Mouse (Mus musculus) heart, postnatal 0 days (tissue): ENCODE results near the gene Acer1. TPM values are rescaled to one million over a fixed set of nuclear protein-coding genes. Genes with fewer than 3 reads are reported as not detected.

Experiments used
- ATAC-seq: fragments of 200-750 bp; cut with Nextera tagmentation; 2 replicates; pipeline ENCODE4 v1.8.0; 2017; ENCODE audit warnings: low read depth, moderate number of reproducible peaks, moderate library complexity; ENCODE audit not compliant: insufficient read depth
- DNase-seq: peaks from one replicate; pipeline ENCODE4 v3.0.0-alpha.2; 2016; ENCODE audit warnings: low spot score
- H3K27ac ChIP-seq: fragments of 300-500 bp; sonication (generic); 2 replicates; pipeline ENCODE4 v1.5.1; 2014; ENCODE audit warnings: low read depth, mild to moderate bottlenecking
- H3K27me3 ChIP-seq: fragments of 300-500 bp; sonication (generic); 2 replicates; pipeline ENCODE4 v1.6.1; 2014; ENCODE audit warnings: low read length, mixed read lengths; ENCODE audit not compliant: control insufficient read depth, insufficient read depth
- H3K36me3 ChIP-seq: fragments of 300-500 bp; sonication (generic); replicated peaks from 2 replicates; pipeline ENCODE4 v1.6.1; 2014; ENCODE audit warnings: low read length, mixed read lengths; ENCODE audit not compliant: control insufficient read depth, insufficient read depth
- H3K4me1 ChIP-seq: fragments of 300-500 bp; sonication (generic); 2 replicates; pipeline ENCODE4 v1.6.1; 2014; ENCODE audit warnings: antibody characterized with exemption; ENCODE audit not compliant: control insufficient read depth, insufficient read depth
- H3K4me2 ChIP-seq: fragments of 300-500 bp; sonication (generic); 2 replicates; pipeline ENCODE4 v1.6.1; 2014; ENCODE audit warnings: low read depth, mild to moderate bottlenecking, low read length, moderate library complexity
- H3K4me3 ChIP-seq: fragments of 300-500 bp; sonication (generic); 2 replicates; pipeline ENCODE4 v1.5.1; 2014; ENCODE audit warnings: low read depth, low read length
- H3K9ac ChIP-seq: fragments of 300-500 bp; sonication (generic); replicated peaks from 2 replicates; pipeline ENCODE4 v1.6.1; 2014; ENCODE audit warnings: low read depth, low read length, mixed read lengths
- H3K9me3 ChIP-seq: fragments of 300-500 bp; sonication (generic); replicated peaks from 2 replicates; pipeline ENCODE4 v1.6.1; 2016; ENCODE audit warnings: low read length; ENCODE audit not compliant: control insufficient read depth
- CTCF ChIP-seq: IDR thresholded peaks from 2 replicates; pipeline ENCODE4 v1.5.1; 2016; ENCODE audit warnings: antibody characterized with exemption, control low read depth, low read depth
- EP300 ChIP-seq: IDR thresholded peaks from 2 replicates; pipeline ENCODE4 v1.6.1; 2016; ENCODE audit warnings: antibody characterized with exemption, low read depth
- WGBS: fragments of 180-500 bp; shearing (Covaris S2); extraction: QIAGEN DNeasy Blood & Tissue Kit; methylation state at CpG from one replicate; pipeline ENCODE4 v1.1.7; 2014; 5-methylcytosine and 5-hydroxymethylcytosine counted together
- polyA plus RNA-seq: library from polyadenylated mRNA; unstranded; fragments of >200 nt; fragmentation: Nextera tagmentation; extraction: Ambion mirVana; gene quantifications from 2 replicates; pipeline ENCODE4 v1.2.1, GENCODE M21; 2015
- total RNA-seq: library from RNA; depleted of rRNA; stranded (reverse); fragments of >200 nt; gene quantifications from 2 replicates; pipeline ENCODE4 v1.2.3, GENCODE M21; 2014; ENCODE audit warnings: low replicate concordance

Gene Acer1
- total and polyA plus RNA-seq, 2 experiments from 2014 or later: not detected

DNA sequence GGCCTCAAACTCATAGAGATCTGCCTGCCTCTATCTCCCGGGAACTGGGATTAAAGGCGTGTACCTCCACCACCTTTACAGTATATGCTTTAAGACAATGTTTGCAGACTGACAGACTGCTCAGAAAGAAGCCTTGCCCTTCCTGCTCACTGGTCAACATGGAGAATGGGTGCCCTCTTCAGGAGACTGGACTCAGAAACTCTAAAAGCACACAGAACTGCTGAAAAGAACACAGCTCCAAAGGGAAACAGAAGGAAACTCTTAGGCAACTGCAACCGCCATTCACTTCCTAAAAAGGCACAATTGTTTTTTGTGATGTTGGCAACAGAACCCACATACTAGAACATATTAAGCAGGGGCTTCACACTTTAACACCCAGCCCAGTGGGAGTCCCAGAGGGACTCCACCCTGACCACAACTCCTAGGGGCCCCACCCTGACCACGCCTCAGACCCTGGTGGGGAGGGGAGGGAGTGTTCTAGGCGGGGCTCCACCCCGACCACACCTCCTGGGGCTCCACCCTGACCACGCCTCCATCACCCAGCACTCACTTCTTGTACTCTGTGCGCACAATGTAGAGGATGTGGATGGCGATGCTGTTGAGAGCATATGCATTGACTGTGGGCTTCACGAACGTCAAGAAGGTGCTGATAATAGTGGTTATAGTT lies 24.0 kb downstream of the Acer1 start:
- Histone ChIP-seq H3K4me1 (no peaks in the 10 kb centered on the region), H3K4me3 (no peak overlapping the region), H3K9ac (no peak overlapping the region), H3K36me3 (no peaks in the 10 kb centered on the region), H3K27ac (no peak overlapping the region), H3K4me2 (no peak overlapping the region), H3K9me3 (no peaks in the 10 kb centered on the region), H3K27me3 (no peaks in the 10 kb centered on the region)
- 0 out of 2 replicates have a peak, but pooled peaks have one; percentile 30 for ATAC-seq
- TF ChIP-seq CTCF (peak; percentile 13; the same call in 1 of the 2 replicates), EP300 (no peak)
- DNase-seq: peak; percentile 6
- 8% methylated on average over 11 of the region's 11 CpGs for WGBS

GRCm38 (mm10) chr17:56954871-56955270 lies 27.1 kb downstream of the Acer1 start:
- Histone ChIP-seq H3K9me3 (no peaks in the 10 kb centered on the region), H3K27ac (no peak overlapping the region), H3K9ac (no peak overlapping the region), H3K36me3 (no peaks in the 10 kb centered on the region), H3K4me3 (no peak overlapping the region), H3K27me3 (no peaks in the 10 kb centered on the region), H3K4me1 (no peaks in the 10 kb centered on the region), H3K4me2 (no peak overlapping the region)
- 71% methylated on average over 7 of the region's 7 CpGs for WGBS
- ATAC-seq (no peak), DNase-seq (no peak)
- TF ChIP-seq CTCF (no peak), EP300 (no peak)

GRCm38 (mm10) chr17:56952639-56953038 lies 29.3 kb downstream of the Acer1 start:
- Histone ChIP-seq H3K9me3 (no peaks in the 10 kb centered on the region), H3K9ac (no peak overlapping the region), H3K36me3 (no peaks in the 10 kb centered on the region), H3K27ac (no peak overlapping the region), H3K27me3 (no peaks in the 10 kb centered on the region), H3K4me1 (no peaks in the 10 kb centered on the region), H3K4me2 (no peak overlapping the region), H3K4me3 (no peak overlapping the region)
- no peak for ATAC-seq
- TF ChIP-seq EP300: no peak
- TF ChIP-seq CTCF: no peak
- DNase-seq: no peak
- 70% methylated on average over 1 of the region's 1 CpGs for WGBS

GRCm38 (mm10) chr17:56950915-56951314 lies 31.0 kb downstream of the Acer1 start:
- no peak for DNase-seq
- Histone ChIP-seq H3K9ac (no peak overlapping the region), H3K36me3 (no peaks in the 10 kb centered on the region), H3K4me1 (no peaks in the 10 kb centered on the region), H3K4me3 (no peak overlapping the region), H3K9me3 (no peaks in the 10 kb centered on the region; the same call in 1 of the 2 replicates), H3K4me2 (no peak overlapping the region), H3K27ac (no peak overlapping the region), H3K27me3 (no peaks in the 10 kb centered on the region)
- TF ChIP-seq CTCF (peak; percentile 65), EP300 (no peak)
- 11% methylated on average over 3 of the region's 3 CpGs for WGBS
- no peak for ATAC-seq

- Histone ChIP-seq H3K4me3 (no peak overlapping the region), H3K9me3 (no peaks in the 10 kb centered on the region), H3K27me3 (no peaks in the 10 kb centered on the region), H3K4me1 (peaks cover 10% of the 10 kb centered on the region), H3K9ac (no peak overlapping the region), H3K27ac (no peak overlapping the region), H3K36me3 (no peaks in the 10 kb centered on the region), H3K4me2 (no peak overlapping the region)
- ATAC-seq (no peak), DNase-seq (no peak)
- no peak for TF ChIP-seq CTCF
- no peak for TF ChIP-seq EP300
- 77% methylated on average over 4 of the region's 4 CpGs for WGBS
These were observed 43.2 kb downstream of the Acer1 start for GRCm38 (mm10) chr17:56938751-56939150.

- Histone ChIP-seq H3K4me1 (peaks cover 10% of the 10 kb centered on the region), H3K27ac (no peak overlapping the region), H3K36me3 (no peaks in the 10 kb centered on the region), H3K9me3 (no peaks in the 10 kb centered on the region), H3K9ac (no peak overlapping the region), H3K27me3 (no peaks in the 10 kb centered on the region), H3K4me3 (no peak overlapping the region), H3K4me2 (no peak overlapping the region)
- ATAC-seq (no peak), DNase-seq (no peak)
- TF ChIP-seq CTCF: no peak
- 84% methylated on average over 7 of the region's 7 CpGs for WGBS
These were observed 45.2 kb downstream of the Acer1 start for GRCm38 (mm10) chr17:56936731-56937130.
